Mouse (Mus musculus): ENCODE measurements at regions not wholly inside any gene's neighbourhood (a gene's known extent, or its start where the extent isn't known, plus 50 kb on each side); places are given as distances from the start of the nearest gene placed in this dataset.
"Not testable (repeated sequence)": the region's sequence is repeated elsewhere in the genome, so short reads cannot be mapped to it uniquely, and the experiment has no call there.

DNA sequence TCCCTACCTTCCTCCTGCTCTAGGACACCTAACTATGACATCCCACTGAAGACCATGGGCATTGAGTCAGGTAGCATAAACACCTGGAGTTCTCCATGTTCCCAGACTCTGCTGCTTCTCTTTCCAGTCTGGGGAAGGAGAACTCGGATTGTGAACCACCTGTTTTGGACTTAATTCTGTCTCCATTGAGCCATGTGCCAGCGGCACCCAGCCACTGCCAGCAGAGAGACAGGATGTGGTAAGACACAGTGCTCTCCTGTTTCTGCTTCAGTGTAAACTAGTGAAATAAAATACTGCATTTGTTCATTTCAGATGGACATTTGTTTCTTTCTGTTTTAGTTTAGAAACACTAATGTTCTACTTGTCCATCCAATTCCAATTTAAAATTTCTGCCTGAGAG, 168.1 kb upstream of the Arhgap18 start:
- no peak for DNase-seq

DNA sequence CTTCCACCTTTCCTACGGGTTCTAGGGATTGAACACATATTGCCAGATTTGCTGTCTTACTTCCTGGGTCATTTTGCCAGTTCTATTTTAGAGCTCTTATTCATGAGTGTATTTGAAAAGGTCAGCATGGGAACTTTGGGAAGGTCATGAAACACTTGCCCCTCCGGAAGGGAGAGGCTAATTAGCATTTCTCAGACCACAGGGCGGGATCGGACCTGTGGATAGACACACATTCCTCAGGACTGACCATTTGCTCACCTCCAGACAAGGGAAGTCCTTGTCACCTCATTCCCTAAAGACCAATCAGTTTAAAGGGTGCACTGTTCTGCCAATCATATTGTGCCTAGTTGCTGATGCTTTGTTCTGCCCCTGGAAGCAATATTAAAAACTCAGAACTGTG, 146.1 kb upstream of the Arhgap18 start:
- not testable (repeated sequence) for DNase-seq

DNA sequence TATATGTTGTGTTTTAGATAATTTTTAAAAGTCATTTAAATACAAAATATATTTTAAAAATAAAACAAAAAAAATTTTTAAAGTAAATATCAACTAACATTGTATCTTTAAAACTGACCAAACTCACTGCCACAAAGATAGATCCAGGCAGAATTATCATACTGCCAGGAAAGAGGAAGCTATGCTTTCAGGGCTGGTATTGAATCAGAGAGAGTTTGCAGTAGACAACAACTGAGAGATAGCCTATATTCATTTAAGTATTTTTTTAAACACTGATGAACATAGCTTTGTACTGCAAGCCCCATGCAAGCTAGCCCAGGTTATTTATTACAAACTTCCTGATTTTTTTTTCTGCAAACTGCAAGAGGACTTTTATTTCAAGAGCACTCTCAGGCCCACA, 142.0 kb upstream of the Arhgap18 start:
- no peak for DNase-seq

DNA sequence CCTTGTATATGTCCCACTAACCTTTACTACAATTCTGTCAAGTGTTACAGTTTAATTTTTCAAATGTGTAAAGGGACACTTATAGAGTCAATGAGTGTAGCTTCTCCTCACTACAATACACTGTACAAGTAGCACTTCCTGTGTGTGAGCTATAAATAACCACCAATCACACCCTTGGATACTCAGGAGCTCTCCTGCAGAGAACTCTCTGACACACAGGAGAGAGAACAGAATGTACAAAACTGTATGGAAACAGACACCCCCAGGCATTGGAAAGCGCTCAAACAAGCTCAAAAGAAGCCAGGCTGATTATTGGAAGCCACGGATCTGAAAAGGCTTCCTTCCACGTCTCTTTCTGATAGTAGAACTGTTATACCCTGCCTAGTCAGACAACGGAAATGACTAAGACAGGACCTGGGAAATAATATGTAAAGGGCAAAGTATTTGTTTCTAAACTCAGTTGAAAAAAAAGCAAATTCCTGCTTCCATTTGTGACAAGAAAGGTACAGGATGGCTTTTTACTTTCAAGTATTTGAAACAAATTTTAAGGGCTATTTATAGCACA, 122.9 kb upstream of the Arhgap18 start:
- DNase-seq = no peak

DNA sequence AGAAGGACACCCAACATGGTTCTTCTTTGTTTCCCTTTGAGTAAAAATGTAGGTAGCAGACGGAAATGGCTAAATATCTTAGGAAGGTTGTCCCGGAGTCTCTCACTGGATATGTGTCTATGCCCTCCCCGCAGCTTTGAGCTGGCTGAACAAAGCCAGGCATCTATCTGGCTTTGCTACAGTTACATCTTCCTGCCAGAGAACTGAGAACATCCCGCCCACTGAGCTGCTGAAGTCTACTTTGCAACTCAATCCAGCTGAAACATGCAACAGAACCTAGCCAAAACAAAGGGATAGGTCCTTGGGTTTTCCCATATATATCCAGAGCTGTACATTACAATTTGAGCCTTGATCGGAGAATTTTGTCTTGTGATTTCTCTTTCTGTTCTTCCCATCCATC, 121.0 kb upstream of the Arhgap18 start:
- DNase-seq = no peak

DNA sequence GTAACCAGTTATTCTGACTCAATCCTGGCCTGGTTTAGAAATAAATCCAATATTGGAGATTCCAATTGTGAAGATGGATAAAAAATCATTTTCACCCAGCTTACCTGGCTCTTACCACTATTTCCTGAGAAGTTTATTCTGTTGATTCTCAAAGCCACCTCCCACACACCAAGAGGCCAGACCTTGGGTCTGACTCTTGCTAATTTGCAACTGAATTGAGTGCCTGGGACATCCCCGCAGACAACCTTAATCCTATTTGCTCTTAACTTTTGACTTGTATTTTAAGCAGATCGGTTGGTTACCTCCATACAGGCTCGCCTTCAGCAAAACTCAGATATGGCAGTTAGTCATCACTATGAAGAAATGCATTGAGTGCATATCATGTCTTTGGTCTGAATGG, 115.8 kb upstream of the Arhgap18 start:
- no peak for DNase-seq

DNA sequence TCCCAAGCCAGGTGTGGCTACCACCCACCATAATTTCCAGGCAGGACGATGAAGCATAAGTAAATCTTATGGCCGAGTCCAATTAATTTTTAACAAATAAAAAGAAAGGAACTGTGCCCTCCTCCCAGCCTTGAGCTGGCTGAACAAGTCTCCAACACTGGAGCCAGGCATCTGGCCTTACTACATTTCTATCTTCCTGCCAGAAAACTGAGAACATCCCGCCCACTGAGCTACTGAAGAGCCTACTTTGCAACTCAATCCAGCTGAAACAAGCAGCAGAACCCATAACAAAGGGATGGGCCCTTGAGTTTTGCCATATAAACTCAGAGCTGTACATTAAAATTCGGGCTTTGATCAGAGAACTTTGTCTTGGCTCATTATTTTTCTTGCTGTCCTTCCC, 115.2 kb upstream of the Arhgap18 start:
- DNase-seq = no peak

DNA sequence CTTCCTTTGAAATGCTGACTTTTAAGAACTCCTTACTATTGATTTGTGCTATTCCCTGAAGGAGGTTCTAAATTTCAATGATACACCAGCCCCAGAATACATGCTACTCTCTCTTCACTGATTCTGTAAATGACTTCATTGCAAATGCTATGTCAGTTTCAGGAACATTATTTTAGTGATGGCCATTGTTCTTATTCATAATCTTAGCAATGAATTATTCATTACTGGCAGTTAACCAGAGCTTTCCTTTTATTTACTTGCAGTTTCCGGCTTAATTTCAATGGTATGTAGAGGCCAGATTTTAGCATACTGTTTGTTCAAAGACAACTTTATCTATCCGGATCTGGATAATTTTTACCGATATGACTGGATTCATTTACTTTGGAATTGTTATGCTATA, 114.1 kb upstream of the Arhgap18 start:
- DNase-seq = no peak

DNA sequence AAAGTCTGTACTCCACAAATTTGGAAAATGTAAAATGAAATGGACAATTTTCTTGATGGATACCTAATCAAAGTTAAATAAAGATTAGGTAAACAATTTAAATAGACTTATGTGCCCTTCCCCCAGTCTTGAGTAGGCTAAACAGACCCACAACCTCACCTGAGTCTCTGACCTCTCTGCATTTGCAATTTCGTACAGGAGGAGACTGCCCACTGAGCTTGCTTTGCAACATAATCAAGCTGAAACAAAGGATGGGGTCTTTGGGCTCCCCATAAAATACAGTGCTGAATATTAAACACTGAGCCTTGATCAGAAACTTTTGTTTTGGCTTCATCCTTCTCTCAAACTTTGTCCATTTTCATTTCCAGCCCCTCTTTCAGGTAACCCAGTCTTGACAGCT, 100.1 kb upstream of the Arhgap18 start:
- DNase-seq = no peak

DNA sequence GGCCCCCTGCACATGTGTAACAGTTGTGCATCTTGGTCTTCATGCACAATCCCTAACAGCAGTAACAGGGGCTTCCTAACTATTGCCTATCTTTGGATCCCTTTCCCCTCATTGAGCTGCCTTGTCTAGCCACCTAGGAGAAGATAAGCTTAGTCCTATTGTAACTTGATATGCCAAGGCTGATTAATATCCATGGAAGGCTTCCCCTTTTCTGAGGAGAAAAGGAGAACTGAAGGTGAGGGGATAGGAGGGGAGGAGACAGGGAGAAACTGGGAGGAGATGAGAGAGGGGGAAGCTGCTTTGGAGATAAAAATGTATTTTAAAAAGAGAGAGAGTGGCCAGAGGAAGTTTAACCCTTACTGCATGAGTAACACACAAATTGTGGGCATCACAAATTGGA, 89.0 kb upstream of the Arhgap18 start:
- DNase-seq = no peak

DNA sequence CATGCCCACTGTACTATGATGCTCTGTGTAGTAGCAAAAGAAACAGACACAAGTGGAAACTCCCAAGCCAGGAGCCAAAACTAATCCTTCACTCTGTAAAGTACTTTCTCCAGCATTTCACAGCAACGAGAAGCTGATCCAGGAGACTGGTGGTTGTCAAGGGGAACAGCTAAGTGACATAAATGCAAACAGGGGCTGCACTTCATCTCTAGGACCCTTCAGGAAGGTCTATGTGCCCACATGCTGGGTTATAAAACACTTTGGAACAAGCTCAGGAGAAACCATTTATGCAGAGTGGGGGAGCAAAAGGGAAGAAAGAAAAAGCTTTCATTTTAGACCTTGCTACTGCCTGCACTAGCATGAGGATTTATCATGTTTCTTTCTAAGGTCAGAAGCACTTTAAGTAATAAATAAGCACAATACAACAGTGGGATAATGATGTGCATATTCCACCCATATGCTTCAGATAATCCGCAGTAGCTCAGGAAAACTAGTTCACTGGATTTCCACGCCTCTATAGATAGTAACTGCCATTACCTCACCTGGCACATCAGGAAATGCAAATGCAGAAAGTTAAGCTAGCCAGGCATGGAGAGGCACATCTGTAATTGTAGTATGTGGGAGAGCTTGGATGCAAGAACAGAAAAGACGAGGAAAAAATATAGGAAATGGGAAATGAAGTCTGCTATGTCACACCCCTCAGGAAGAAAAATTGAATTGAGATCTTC, 73.6 kb upstream of the Arhgap18 start:
- DNase-seq = no peak

DNA sequence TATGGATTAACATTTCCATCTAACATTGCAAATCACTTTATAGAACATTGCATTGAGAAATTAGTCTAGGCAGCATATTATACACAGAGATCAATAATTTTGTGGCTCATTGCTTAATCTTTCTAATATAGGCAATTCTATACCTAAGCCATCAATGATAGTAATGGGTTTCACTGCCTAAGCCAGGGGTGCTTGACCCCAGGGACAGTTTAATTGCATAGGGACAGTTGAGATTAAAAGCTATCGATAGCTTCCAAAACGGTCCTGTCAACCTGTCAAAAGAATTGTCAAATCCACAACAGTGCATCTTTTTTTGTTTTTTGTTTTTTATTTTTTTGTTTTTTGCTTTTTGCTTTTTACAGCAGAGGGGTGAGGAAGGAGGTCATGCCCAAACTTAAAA, 58.5 kb upstream of the Arhgap18 start:
- no peak for DNase-seq

DNA sequence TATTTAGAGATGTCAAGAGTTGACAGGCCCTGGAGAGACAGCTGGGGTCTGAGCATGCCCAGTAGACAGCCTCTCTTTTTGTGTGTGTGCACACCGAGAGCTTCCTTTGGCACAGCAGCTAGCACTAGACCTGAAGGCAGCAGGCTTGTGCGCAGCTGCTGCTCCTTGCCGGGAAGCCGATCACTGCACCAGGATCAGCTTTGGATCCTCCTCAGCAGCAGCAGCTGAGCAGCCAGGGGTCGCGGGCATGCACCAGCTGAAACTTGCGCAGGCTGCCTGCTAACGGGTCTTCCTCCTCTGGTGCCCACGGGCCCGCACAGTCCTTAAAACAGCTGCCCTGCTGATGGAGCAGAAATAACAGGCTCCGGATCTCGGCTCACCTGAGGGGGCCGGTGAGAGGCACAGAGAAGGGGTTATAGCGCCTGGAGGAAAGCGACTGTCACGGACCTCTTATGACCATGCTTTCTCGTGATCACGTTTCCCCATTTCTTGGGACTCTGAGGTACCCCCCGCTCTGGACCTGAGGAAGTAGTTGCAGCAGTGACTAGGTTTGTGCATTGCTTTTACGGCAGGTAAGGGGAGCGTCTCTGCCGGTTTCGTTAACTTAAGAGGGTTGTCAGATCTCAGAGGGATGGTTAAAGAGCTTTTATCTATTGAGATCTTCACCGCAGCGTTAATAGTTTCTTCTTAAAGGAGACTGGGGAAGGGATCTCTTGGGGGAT, 57.8 kb upstream of the Arhgap18 start:
- DNase-seq = no peak

All from cerebellum, adult 11-12 months (tissue).